Mouse (Mus musculus) C2C12 (cell line): ENCODE measurements around the gene Abcg5.

Experiments
- CTCF ChIP-seq: IDR thresholded peaks from one replicate; pipeline ENCODE4 v1.5.1; 2011; ENCODE audit not compliant: control insufficient read depth, insufficient read depth, insufficient read length
- MYOD1 ChIP-seq: IDR thresholded peaks from one replicate; pipeline ENCODE4 v1.6.1; 2011; ENCODE audit warnings: low read depth; ENCODE audit not compliant: control insufficient read depth, insufficient read length
- MYOG ChIP-seq: IDR thresholded peaks from one replicate; pipeline ENCODE4 v1.6.1; 2011; ENCODE audit not compliant: control insufficient read depth, insufficient read length; ENCODE audit errors: extremely low read depth
- USF1 ChIP-seq: IDR thresholded peaks from one replicate; pipeline ENCODE4 v1.6.1; 2011; ENCODE audit warnings: low read depth, mild to moderate bottlenecking, control low read depth, moderate library complexity

GRCm38 (mm10) chr17:84622028-84622427, 60.8 kb downstream of the Abcg5 start:
- TF ChIP-seq CTCF (no peak), MYOG (no peak), MYOD1 (no peak), USF1 (no peak)
